Mouse (Mus musculus): ENCODE measurements at regions not wholly inside any gene's neighbourhood (a gene's known extent, or its start where the extent isn't known, plus 50 kb on each side); places are given as distances from the start of the nearest gene placed in this dataset.

- H3K27ac ChIP-seq (ENCODE audit: insufficient read depth, low read length), result no peak overlapping the region
- H3K4me3 ChIP-seq (ENCODE audit: insufficient read depth, low read length), result no peak overlapping the region
- H3K4me1 ChIP-seq (ENCODE audit: control insufficient read depth, insufficient read depth, low read length), result peaks cover 1% of the 10 kb centered on the region; the same call in 1 of the 2 replicates
- TF ChIP-seq CTCF (IDR thresholded peaks at IDR 0.05; ENCODE audit: extremely low read depth, insufficient read depth, low read length), result no peak
- no peak for TF ChIP-seq POLR2A (IDR thresholded peaks at IDR 0.05; ENCODE audit: extremely low read depth, insufficient read depth, low read length)
Measured at GRCm38 (mm10) chr15:24840271-24840670, 573.3 kb downstream of the Basp1 start.

- TF ChIP-seq POLR2A (IDR thresholded peaks at IDR 0.05; ENCODE audit: extremely low read depth, insufficient read depth, low read length), result no peak
- TF ChIP-seq CTCF (IDR thresholded peaks at IDR 0.05; ENCODE audit: extremely low read depth, insufficient read depth, low read length), result no peak
- H3K27ac ChIP-seq (ENCODE audit: insufficient read depth, low read length), result peak overlapping the region; percentile 56; the same call in 1 of the 2 replicates
- peaks cover 1% of the 10 kb centered on the region; the same call in 1 of the 2 replicates for H3K4me1 ChIP-seq (ENCODE audit: control insufficient read depth, insufficient read depth, low read length)
- H3K4me3 ChIP-seq (ENCODE audit: insufficient read depth, low read length), result no peak overlapping the region
Measured at GRCm38 (mm10) chr15:24838390-24838789, 575.2 kb downstream of the Basp1 start.

GRCm38 (mm10) chr15:24827881-24828280, 585.7 kb downstream of the Basp1 start:
- no peak for TF ChIP-seq POLR2A (IDR thresholded peaks at IDR 0.05; ENCODE audit: extremely low read depth, insufficient read depth, low read length)
- no peak overlapping the region for H3K4me3 ChIP-seq (ENCODE audit: insufficient read depth, low read length)

GRCm38 (mm10) chr15:24827259-24827658, 586.3 kb downstream of the Basp1 start:
- no peaks in the 10 kb centered on the region for H3K4me1 ChIP-seq (ENCODE audit: control insufficient read depth, insufficient read depth, low read length)
- H3K4me3 ChIP-seq (ENCODE audit: insufficient read depth, low read length), result no peak overlapping the region
- no peak overlapping the region for H3K27ac ChIP-seq (ENCODE audit: insufficient read depth, low read length)
- TF ChIP-seq CTCF (IDR thresholded peaks at IDR 0.05; ENCODE audit: extremely low read depth, insufficient read depth, low read length) (no peak), POLR2A (IDR thresholded peaks at IDR 0.05; ENCODE audit: extremely low read depth, insufficient read depth, low read length) (no peak)

More at GRCm38 (mm10) chr15:24827881-24828280, 585.7 kb downstream of the Basp1 start:
- H3K4me1 ChIP-seq (ENCODE audit: control insufficient read depth, insufficient read depth, low read length), result no peaks in the 10 kb centered on the region
- no peak overlapping the region for H3K27ac ChIP-seq (ENCODE audit: insufficient read depth, low read length)

- no peak overlapping the region for H3K27ac ChIP-seq (ENCODE audit: insufficient read depth, low read length)
- no peaks in the 10 kb centered on the region for H3K4me1 ChIP-seq (ENCODE audit: control insufficient read depth, insufficient read depth, low read length)
- TF ChIP-seq CTCF (IDR thresholded peaks at IDR 0.05; ENCODE audit: extremely low read depth, insufficient read depth, low read length), result no peak
- TF ChIP-seq POLR2A (IDR thresholded peaks at IDR 0.05; ENCODE audit: extremely low read depth, insufficient read depth, low read length), result no peak
- no peak overlapping the region for H3K4me3 ChIP-seq (ENCODE audit: insufficient read depth, low read length)
Measured at GRCm38 (mm10) chr15:24796836-24797235, 616.7 kb downstream of the Basp1 start.

GRCm38 (mm10) chr15:24793381-24793780, 620.2 kb downstream of the Basp1 start:
- TF ChIP-seq CTCF (IDR thresholded peaks at IDR 0.05; ENCODE audit: extremely low read depth, insufficient read depth, low read length) (no peak), POLR2A (IDR thresholded peaks at IDR 0.05; ENCODE audit: extremely low read depth, insufficient read depth, low read length) (no peak)
- Histone ChIP-seq H3K4me3 (ENCODE audit: insufficient read depth, low read length) (no peak overlapping the region), H3K4me1 (ENCODE audit: control insufficient read depth, insufficient read depth, low read length) (no peaks in the 10 kb centered on the region), H3K27ac (ENCODE audit: insufficient read depth, low read length) (no peak overlapping the region)

- TF ChIP-seq CTCF (IDR thresholded peaks at IDR 0.05; ENCODE audit: extremely low read depth, insufficient read depth, low read length), result no peak
- Histone ChIP-seq H3K4me1 (ENCODE audit: control insufficient read depth, insufficient read depth, low read length) (no peaks in the 10 kb centered on the region), H3K27ac (ENCODE audit: insufficient read depth, low read length) (no peak overlapping the region), H3K4me3 (ENCODE audit: insufficient read depth, low read length) (no peak overlapping the region)
Measured at GRCm38 (mm10) chr15:24786336-24786735, 627.2 kb downstream of the Basp1 start.

- Histone ChIP-seq H3K27ac (ENCODE audit: insufficient read depth, low read length) (no peak overlapping the region), H3K4me3 (ENCODE audit: insufficient read depth, low read length) (no peak overlapping the region), H3K4me1 (ENCODE audit: control insufficient read depth, insufficient read depth, low read length) (no peaks in the 10 kb centered on the region)
- TF ChIP-seq CTCF (IDR thresholded peaks at IDR 0.05; ENCODE audit: extremely low read depth, insufficient read depth, low read length), result no peak
- TF ChIP-seq POLR2A (IDR thresholded peaks at IDR 0.05; ENCODE audit: extremely low read depth, insufficient read depth, low read length), result no peak
Measured at GRCm38 (mm10) chr15:24778234-24778633, 635.3 kb downstream of the Basp1 start.

- TF ChIP-seq POLR2A (IDR thresholded peaks at IDR 0.05; ENCODE audit: extremely low read depth, insufficient read depth, low read length), result no peak
- no peak for TF ChIP-seq CTCF (IDR thresholded peaks at IDR 0.05; ENCODE audit: extremely low read depth, insufficient read depth, low read length)
- Histone ChIP-seq H3K27ac (ENCODE audit: insufficient read depth, low read length) (no peak overlapping the region), H3K4me1 (ENCODE audit: control insufficient read depth, insufficient read depth, low read length) (no peaks in the 10 kb centered on the region), H3K4me3 (ENCODE audit: insufficient read depth, low read length) (no peak overlapping the region)
Measured at GRCm38 (mm10) chr15:24751480-24752157, 661.9 kb downstream of the Basp1 start.

- Histone ChIP-seq H3K4me1 (ENCODE audit: control insufficient read depth, insufficient read depth, low read length) (no peaks in the 10 kb centered on the region), H3K4me3 (ENCODE audit: insufficient read depth, low read length) (no peak overlapping the region), H3K27ac (ENCODE audit: insufficient read depth, low read length) (no peak overlapping the region)
- TF ChIP-seq POLR2A (IDR thresholded peaks at IDR 0.05; ENCODE audit: extremely low read depth, insufficient read depth, low read length) (no peak), CTCF (IDR thresholded peaks at IDR 0.05; ENCODE audit: extremely low read depth, insufficient read depth, low read length) (no peak)
Measured at GRCm38 (mm10) chr15:24743240-24743639, 670.3 kb downstream of the Basp1 start.
